Mouse (Mus musculus) E14TG2a.4 (cell line): ENCODE data around the gene Cbx4.

Experiments
- H3K27me3 ChIP-seq: 2 replicates; pipeline ENCODE4 v1.6.1; 2014; ENCODE audit warnings: low read length, control low read depth; ENCODE audit not compliant: insufficient read depth
- H3K36me3 ChIP-seq: 2 replicates; pipeline ENCODE4 v1.6.1; 2014; ENCODE audit warnings: low read length, control low read depth; ENCODE audit not compliant: insufficient read depth
- H3K4me1 ChIP-seq: replicated peaks from 2 replicates; pipeline ENCODE4 v1.6.1; 2014; ENCODE audit warnings: low read depth, low read length, control low read depth
- H3K4me3 ChIP-seq: replicated peaks from 2 replicates; pipeline ENCODE4 v1.5.1; 2014; ENCODE audit warnings: mild to moderate bottlenecking, low read length
- H3K9me3 ChIP-seq: 2 replicates; pipeline ENCODE4 v1.6.1; 2014; ENCODE audit warnings: low read length, control low read depth
- CTCF ChIP-seq: conservative IDR thresholded peaks from 2 replicates; pipeline ENCODE4 v1.5.1; 2014; ENCODE audit warnings: low read length
- NANOG ChIP-seq: IDR thresholded peaks from 2 replicates; pipeline ENCODE4 v1.6.1; 2014; ENCODE audit warnings: borderline replicate concordance, low read length, mixed read lengths
- POU5F1 ChIP-seq: IDR thresholded peaks from 2 replicates; pipeline ENCODE4 v1.6.1; 2014; ENCODE audit warnings: low read length, borderline replicate concordance

Cbx4 gene

GRCm38 (mm10) chr11:119086144-119086971 is at the start of gene Cbx4:
Gene Cbx4 (minus strand): TSS chr11:119086221.
- Histone ChIP-seq H3K4me3 (peak within 1 kb of the TSS; percentile 81), H3K4me1 (peaks cover 79% of the 10 kb centered on the region), H3K9me3 (no peaks in the 10 kb centered on the region), H3K27me3 (peaks cover 96% of the 10 kb centered on the region), H3K36me3 (no peaks in the 10 kb centered on the region)
- no peak for TF ChIP-seq NANOG
- TF ChIP-seq CTCF = no peak
- TF ChIP-seq POU5F1 = no peak

- Histone ChIP-seq H3K27me3 (peaks cover 92% of the 10 kb centered on the region), H3K9me3 (peaks cover 9% of the 10 kb centered on the region), H3K4me3 (no peak overlapping the region), H3K4me1 (peaks cover 10% of the 10 kb centered on the region), H3K36me3 (no peaks in the 10 kb centered on the region)
- TF ChIP-seq CTCF (no peak), POU5F1 (no peak), NANOG (no peak)
Measured at GRCm38 (mm10) chr11:119134586-119134985, 48.6 kb upstream of the Cbx4 start.

GRCm38 (mm10) chr11:119133437-119134221 is 47.6 kb upstream of the Cbx4 start:
- Histone ChIP-seq H3K4me3 (no peak overlapping the region), H3K27me3 (peaks cover 94% of the 10 kb centered on the region), H3K4me1 (peaks cover 20% of the 10 kb centered on the region), H3K36me3 (no peaks in the 10 kb centered on the region), H3K9me3 (peaks cover 9% of the 10 kb centered on the region)
- TF ChIP-seq CTCF (no peak), POU5F1 (no peak), NANOG (no peak)

GRCm38 (mm10) chr11:119132198-119133035 is 46.4 kb upstream of the Cbx4 start:
- TF ChIP-seq NANOG (no peak), POU5F1 (no peak), CTCF (no peak)
- peaks cover 27% of the 10 kb centered on the region for H3K4me1 ChIP-seq

GRCm38 (mm10) chr11:119130081-119130765 is 44.2 kb upstream of the Cbx4 start:
- peaks cover 94% of the 10 kb centered on the region for H3K27me3 ChIP-seq
- TF ChIP-seq NANOG (no peak), CTCF (no peak), POU5F1 (no peak)
- H3K4me3 ChIP-seq = no peak overlapping the region
- H3K9me3 ChIP-seq = peaks cover 9% of the 10 kb centered on the region
- peaks cover 27% of the 10 kb centered on the region for H3K4me1 ChIP-seq
- no peaks in the 10 kb centered on the region for H3K36me3 ChIP-seq

More at GRCm38 (mm10) chr11:119132198-119133035, 46.4 kb upstream of the Cbx4 start:
- no peaks in the 10 kb centered on the region for H3K36me3 ChIP-seq
- H3K27me3 ChIP-seq = peaks cover 94% of the 10 kb centered on the region
- H3K9me3 ChIP-seq = peaks cover 9% of the 10 kb centered on the region
- H3K4me3 ChIP-seq = no peak overlapping the region

- Histone ChIP-seq H3K27me3 (peaks cover 92% of the 10 kb centered on the region), H3K36me3 (no peaks in the 10 kb centered on the region), H3K4me3 (peak overlapping the region; percentile 37; the same call in 1 of the 2 replicates), H3K9me3 (peaks cover 9% of the 10 kb centered on the region), H3K4me1 (peaks cover 25% of the 10 kb centered on the region)
- TF ChIP-seq NANOG = no peak
Measured at GRCm38 (mm10) chr11:119129281-119130058, 43.4 kb upstream of the Cbx4 start.

GRCm38 (mm10) chr11:119128668-119129280 is 42.8 kb upstream of the Cbx4 start:
- Histone ChIP-seq H3K27me3 (peaks cover 91% of the 10 kb centered on the region), H3K9me3 (peaks cover 9% of the 10 kb centered on the region), H3K4me3 (peak overlapping the region; percentile 37; the same call in 1 of the 2 replicates), H3K4me1 (peaks cover 27% of the 10 kb centered on the region), H3K36me3 (no peaks in the 10 kb centered on the region)
- TF ChIP-seq CTCF = no peak
- TF ChIP-seq POU5F1 = no peak
- TF ChIP-seq NANOG = no peak
